Mouse (Mus musculus): Measurements from ENCODE around the gene Gpc3. TPM values are rescaled to one million over a fixed set of nuclear protein-coding genes. Genes with fewer than 3 reads are reported as not detected.

Gpc3 gene
- total RNA-seq (2023; ENCODE audit: inconsistent age) = 0.36 TPM in 1 of 4 replicates, not detected in the others

GRCm38 (mm10) chrX:52613328-52614030 is at the start of gene Gpc3:
Gpc3 (minus strand) TSS chrX:52613950.

Other genes with a start within 250 kb of the Gpc3 start
- not detected in 4 replicates for gene Ccdc160, start 177.2 kb upstream of the Gpc3 start, total RNA-seq (2023; ENCODE audit: inconsistent age)

All from B cell, adult (primary cell).